Mouse (Mus musculus): ENCODE results near the gene Gm28269.

The Gm28269 gene

GRCm38 (mm10) chrX:21744997-21745396 lies at the start of gene Gm28269:
Gene Gm28269, minus strand, starts transcription at chrX:21745097.
- DNase-seq (ENCODE audit: low spot score): no peak

GRCm38 (mm10) chrX:21716885-21717284 lies 28.0 kb downstream of the Gm28269 start:
- no peak for DNase-seq (ENCODE audit: low spot score)

- no peak for DNase-seq (ENCODE audit: low spot score)
These were observed 29.6 kb downstream of the Gm28269 start for GRCm38 (mm10) chrX:21715293-21715692.

GRCm38 (mm10) chrX:21714829-21715228 lies 30.1 kb downstream of the Gm28269 start, which contains the start of gene Slc6a14:
Gene Slc6a14, plus strand, starts transcription at chrX:21714896.
- no peak for DNase-seq (ENCODE audit: low spot score)

- no peak for DNase-seq (ENCODE audit: low spot score)
These were observed 40.4 kb downstream of the Gm28269 start for GRCm38 (mm10) chrX:21704470-21704869.

GRCm38 (mm10) chrX:21701646-21702045 lies 43.3 kb downstream of the Gm28269 start:
- DNase-seq (ENCODE audit: low spot score): no peak

- DNase-seq (ENCODE audit: low spot score): no peak
These were observed 49.2 kb downstream of the Gm28269 start for GRCm38 (mm10) chrX:21695687-21696086.

- no peak for DNase-seq (ENCODE audit: low spot score)
These were observed 49.7 kb downstream of the Gm28269 start for GRCm38 (mm10) chrX:21695220-21695619.

Measured in retina, embryonic 14.5 days (tissue).